Mouse (Mus musculus): Measurements from ENCODE around the gene Retnlg. TPM values are rescaled to one million over a fixed set of nuclear protein-coding genes. Genes with fewer than 3 reads are reported as not detected.

The Retnlg gene
- polyA plus RNA-seq, 1 experiment = 5.3 TPM

Other genes starting within 250 kb of the Retnlg start
- 0.09 and 0.30 TPM in 2 replicates for gene Trat1, start 100.6 kb upstream of the Retnlg start, polyA plus RNA-seq (2012; rRNA removed)
- gene Retnlb, start 55.8 kb upstream of the Retnlg start, polyA plus RNA-seq (2012; rRNA removed) = 2.6 and 15.9 TPM in 2 replicates
- gene Retnla, start 30.1 kb upstream of the Retnlg start, polyA plus RNA-seq (2012; rRNA removed) = 5.2 and 6.3 TPM in 2 replicates
- 1.1 TPM in 2 replicates for gene Dzip3, start 121.5 kb downstream of the Retnlg start, polyA plus RNA-seq (2012; rRNA removed)
- gene Cip2a, start 121.6 kb downstream of the Retnlg start, polyA plus RNA-seq (2012; rRNA removed) = 2.4 and 4.8 TPM in 2 replicates
- not detected in 2 replicates for gene Myh15, start 184.9 kb downstream of the Retnlg start, polyA plus RNA-seq (2012; rRNA removed)

Data from large intestine, adult 2 months (tissue).